Mouse (Mus musculus): ENCODE measurements around the gene Emp1. TPM values are rescaled to one million over a fixed set of nuclear protein-coding genes. Genes with fewer than 3 reads are reported as not detected.

The Emp1 gene
- polyA plus RNA-seq, 1 experiment from 2014 or later, result 9.0 TPM

GRCm38 (mm10) chr6:135368230-135368629 lies 5.9 kb downstream of the Emp1 start:
- WGBS, result 62% methylated on average over 6 of the region's 6 CpGs
- H3K36me3 ChIP-seq, result no peaks in the 10 kb centered on the region
- H3K4me1 ChIP-seq, result peaks cover 45% of the 10 kb centered on the region
- no peaks in the 10 kb centered on the region for H3K27me3 ChIP-seq (ENCODE audit: low read depth, poor library complexity, severe bottlenecking)
- H3K9me3 ChIP-seq (replicated peaks), result no peaks in the 10 kb centered on the region
- peak overlapping the region; percentile 47; the same call in 1 of the 2 replicates for H3K27ac ChIP-seq
- H3K4me3 ChIP-seq, result no peak overlapping the region
- no peak for DNase-seq (ENCODE audit: low spot score)

GRCm38 (mm10) chr6:135369551-135369968 lies 7.2 kb downstream of the Emp1 start:
- Histone ChIP-seq H3K4me3 (no peak overlapping the region), H3K4me1 (peaks cover 32% of the 10 kb centered on the region), H3K27ac (peak overlapping the region; percentile 53; the same call in 1 of the 2 replicates), H3K36me3 (no peaks in the 10 kb centered on the region), H3K27me3 (ENCODE audit: low read depth, poor library complexity, severe bottlenecking) (no peaks in the 10 kb centered on the region), H3K9me3 (replicated peaks) (no peaks in the 10 kb centered on the region)
- 51% methylated on average over 5 of the region's 5 CpGs for WGBS
- DNase-seq (ENCODE audit: low spot score), result no peak

GRCm38 (mm10) chr6:135370954-135371353 lies 8.6 kb downstream of the Emp1 start:
- peaks cover 25% of the 10 kb centered on the region for H3K4me1 ChIP-seq
- DNase-seq (ENCODE audit: low spot score), result no peak
- no peak overlapping the region for H3K4me3 ChIP-seq
- H3K9me3 ChIP-seq (replicated peaks), result no peaks in the 10 kb centered on the region
- H3K27ac ChIP-seq, result no peak overlapping the region
- 83% methylated on average over 6 of the region's 6 CpGs for WGBS
- H3K36me3 ChIP-seq, result no peaks in the 10 kb centered on the region
- H3K27me3 ChIP-seq (ENCODE audit: low read depth, poor library complexity, severe bottlenecking), result no peaks in the 10 kb centered on the region; the same call in 1 of the 2 replicates

- 90% methylated on average over 8 of the region's 8 CpGs for WGBS
- no peaks in the 10 kb centered on the region for H3K9me3 ChIP-seq (replicated peaks)
- no peak overlapping the region for H3K4me3 ChIP-seq
- no peak overlapping the region for H3K27ac ChIP-seq
- H3K4me1 ChIP-seq, result peaks cover 21% of the 10 kb centered on the region
- peaks cover 13% of the 10 kb centered on the region; the same call in 1 of the 2 replicates for H3K27me3 ChIP-seq (ENCODE audit: low read depth, poor library complexity, severe bottlenecking)
- no peak for DNase-seq (ENCODE audit: low spot score)
- no peaks in the 10 kb centered on the region for H3K36me3 ChIP-seq
Measured at GRCm38 (mm10) chr6:135373357-135373756, 11.0 kb downstream of the Emp1 start.

GRCm38 (mm10) chr6:135375818-135376217 lies 13.5 kb downstream of the Emp1 start:
- Histone ChIP-seq H3K27me3 (ENCODE audit: low read depth, poor library complexity, severe bottlenecking) (peaks cover 13% of the 10 kb centered on the region; the same call in 1 of the 2 replicates), H3K4me3 (no peak overlapping the region), H3K4me1 (peaks cover 6% of the 10 kb centered on the region), H3K27ac (no peak overlapping the region), H3K36me3 (no peaks in the 10 kb centered on the region), H3K9me3 (replicated peaks) (no peaks in the 10 kb centered on the region)
- no peak for DNase-seq (ENCODE audit: low spot score)
- 53% methylated on average over 5 of the region's 5 CpGs for WGBS

GRCm38 (mm10) chr6:135376248-135376647 lies 13.9 kb downstream of the Emp1 start:
- WGBS, result 64% methylated on average over 7 of the region's 7 CpGs

GRCm38 (mm10) chr6:135377583-135378319 lies 15.4 kb downstream of the Emp1 start:
- Histone ChIP-seq H3K4me1 (peaks cover 6% of the 10 kb centered on the region), H3K36me3 (no peaks in the 10 kb centered on the region), H3K27ac (no peak overlapping the region), H3K4me3 (peak overlapping the region; percentile 33), H3K27me3 (ENCODE audit: low read depth, poor library complexity, severe bottlenecking) (peaks cover 13% of the 10 kb centered on the region; the same call in 1 of the 2 replicates), H3K9me3 (replicated peaks) (no peaks in the 10 kb centered on the region)
- DNase-seq (ENCODE audit: low spot score), result peak; percentile 57
- WGBS, result 25% methylated on average over 16 of the region's 16 CpGs

More at GRCm38 (mm10) chr6:135376248-135376647, 13.9 kb downstream of the Emp1 start:
- no peak for DNase-seq (ENCODE audit: low spot score)
- no peaks in the 10 kb centered on the region for H3K36me3 ChIP-seq
- H3K27me3 ChIP-seq (ENCODE audit: low read depth, poor library complexity, severe bottlenecking), result peaks cover 13% of the 10 kb centered on the region; the same call in 1 of the 2 replicates
- H3K9me3 ChIP-seq (replicated peaks), result no peaks in the 10 kb centered on the region
- H3K4me1 ChIP-seq, result peaks cover 6% of the 10 kb centered on the region
- no peak overlapping the region for H3K4me3 ChIP-seq
- no peak overlapping the region for H3K27ac ChIP-seq

- no peak overlapping the region for H3K27ac ChIP-seq
- no peak overlapping the region for H3K4me3 ChIP-seq
- no peaks in the 10 kb centered on the region for H3K9me3 ChIP-seq (replicated peaks)
- no peaks in the 10 kb centered on the region for H3K27me3 ChIP-seq (ENCODE audit: low read depth, poor library complexity, severe bottlenecking)
- no peaks in the 10 kb centered on the region for H3K36me3 ChIP-seq
- DNase-seq (ENCODE audit: low spot score), result no peak
- H3K4me1 ChIP-seq, result no peaks in the 10 kb centered on the region
Measured at GRCm38 (mm10) chr6:135383919-135384318, 21.6 kb downstream of the Emp1 start.

- DNase-seq (ENCODE audit: low spot score), result no peak
- no peaks in the 10 kb centered on the region for H3K27me3 ChIP-seq (ENCODE audit: low read depth, poor library complexity, severe bottlenecking)
- no peak overlapping the region for H3K4me3 ChIP-seq
- 80% methylated on average over 8 of the region's 8 CpGs for WGBS
- H3K27ac ChIP-seq, result no peak overlapping the region
- no peaks in the 10 kb centered on the region for H3K36me3 ChIP-seq
- H3K9me3 ChIP-seq (replicated peaks), result no peaks in the 10 kb centered on the region
- H3K4me1 ChIP-seq, result peaks cover 8% of the 10 kb centered on the region
Measured at GRCm38 (mm10) chr6:135385738-135386459, 23.6 kb downstream of the Emp1 start.

- H3K27me3 ChIP-seq (ENCODE audit: low read depth, poor library complexity, severe bottlenecking), result no peaks in the 10 kb centered on the region
- no peaks in the 10 kb centered on the region for H3K9me3 ChIP-seq (replicated peaks)
- H3K4me1 ChIP-seq, result peaks cover 8% of the 10 kb centered on the region
- 94% methylated on average over 1 of the region's 1 CpGs for WGBS
- no peaks in the 10 kb centered on the region for H3K36me3 ChIP-seq
- H3K4me3 ChIP-seq, result no peak overlapping the region
- DNase-seq (ENCODE audit: low spot score), result no peak
- no peak overlapping the region for H3K27ac ChIP-seq
Measured at GRCm38 (mm10) chr6:135387653-135388052, 25.3 kb downstream of the Emp1 start.

- no peaks in the 10 kb centered on the region for H3K36me3 ChIP-seq
- WGBS, result 83% methylated on average over 8 of the region's 8 CpGs
- DNase-seq (ENCODE audit: low spot score), result no peak
- no peak overlapping the region for H3K27ac ChIP-seq
- peaks cover 8% of the 10 kb centered on the region for H3K4me1 ChIP-seq
- no peaks in the 10 kb centered on the region for H3K9me3 ChIP-seq (replicated peaks)
- no peak overlapping the region for H3K4me3 ChIP-seq
- no peaks in the 10 kb centered on the region for H3K27me3 ChIP-seq (ENCODE audit: low read depth, poor library complexity, severe bottlenecking)
Measured at GRCm38 (mm10) chr6:135388711-135389110, 26.4 kb downstream of the Emp1 start.

- peaks cover 8% of the 10 kb centered on the region for H3K4me1 ChIP-seq
- H3K27me3 ChIP-seq (ENCODE audit: low read depth, poor library complexity, severe bottlenecking), result no peaks in the 10 kb centered on the region
- no peak for DNase-seq (ENCODE audit: low spot score)
- H3K4me3 ChIP-seq, result no peak overlapping the region
- no peaks in the 10 kb centered on the region for H3K9me3 ChIP-seq (replicated peaks)
- H3K36me3 ChIP-seq, result no peaks in the 10 kb centered on the region
- 62% methylated on average over 3 of the region's 3 CpGs for WGBS
- H3K27ac ChIP-seq, result no peak overlapping the region
Measured at GRCm38 (mm10) chr6:135390398-135390797, 28.1 kb downstream of the Emp1 start.

- Histone ChIP-seq H3K4me1 (peaks cover 7% of the 10 kb centered on the region), H3K27me3 (ENCODE audit: low read depth, poor library complexity, severe bottlenecking) (no peaks in the 10 kb centered on the region), H3K4me3 (no peak overlapping the region), H3K36me3 (no peaks in the 10 kb centered on the region), H3K9me3 (replicated peaks) (no peaks in the 10 kb centered on the region), H3K27ac (no peak overlapping the region)
- no peak for DNase-seq (ENCODE audit: low spot score)
- WGBS, result 75% methylated on average over 8 of the region's 8 CpGs
Measured at GRCm38 (mm10) chr6:135395375-135395774, 33.0 kb downstream of the Emp1 start.
